Mouse (Mus musculus): ENCODE data around the gene Tph2.
A peak's percentile ranks its signal among the peaks of the same experiment; 100 is the strongest.
"Not testable (repeated sequence)": the region's sequence is repeated elsewhere in the genome, so short reads cannot be mapped to it uniquely, and the experiment has no call there.

Tph2 gene

DNA sequence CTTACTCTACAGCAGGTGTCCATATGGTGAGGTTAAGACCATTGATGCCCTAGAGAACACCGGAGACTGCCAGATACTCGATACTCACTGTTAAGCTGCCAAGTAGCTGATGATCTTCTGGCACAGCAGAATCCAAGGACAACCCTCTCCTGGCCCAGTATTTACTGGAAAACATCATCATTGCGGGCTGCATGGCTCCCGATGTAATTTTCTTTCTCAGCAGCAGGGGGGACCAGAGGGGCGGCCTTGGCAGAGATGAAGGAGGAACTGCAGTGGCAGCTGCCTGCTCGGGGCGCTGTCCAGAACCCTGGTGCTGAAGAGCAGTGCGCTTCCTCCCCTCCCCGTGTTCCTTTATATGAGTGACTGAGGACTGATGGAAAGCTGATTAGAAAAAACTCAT is at the start of gene Tph2:
Gene Tph2, minus strand, starts transcription at position 326 of the 400 bp plus-strand sequence.
- peak; percentile 30 to 80 for DNase-seq (ENCODE audit: low spot score in 2 of 2)

- DNase-seq (ENCODE audit: low spot score in 2 of 2), result no peak
Observed at GRCm38 (mm10) chr10:115233798-115234197, 49.0 kb upstream of the Tph2 start.

DNA sequence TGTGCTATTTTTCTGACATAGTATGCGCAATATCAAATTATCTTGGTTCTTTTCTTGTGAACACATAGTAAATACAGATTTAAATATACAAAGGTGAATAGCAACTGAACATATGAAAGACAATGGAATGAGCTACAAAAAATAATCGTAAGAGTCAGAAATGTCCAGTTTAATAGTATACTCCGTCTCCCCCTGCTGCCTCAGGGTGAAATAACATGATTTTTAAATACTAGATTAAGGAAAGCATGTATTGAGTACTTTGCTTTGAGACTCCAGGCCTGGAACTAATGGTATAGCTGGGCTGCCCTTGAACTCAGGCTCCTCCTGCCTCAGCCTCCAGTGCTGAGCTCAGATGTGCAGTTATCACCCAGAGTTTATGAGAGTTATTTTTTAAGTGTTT is 47.7 kb upstream of the Tph2 start:
- DNase-seq (ENCODE audit: low spot score in 2 of 2), result no peak

DNA sequence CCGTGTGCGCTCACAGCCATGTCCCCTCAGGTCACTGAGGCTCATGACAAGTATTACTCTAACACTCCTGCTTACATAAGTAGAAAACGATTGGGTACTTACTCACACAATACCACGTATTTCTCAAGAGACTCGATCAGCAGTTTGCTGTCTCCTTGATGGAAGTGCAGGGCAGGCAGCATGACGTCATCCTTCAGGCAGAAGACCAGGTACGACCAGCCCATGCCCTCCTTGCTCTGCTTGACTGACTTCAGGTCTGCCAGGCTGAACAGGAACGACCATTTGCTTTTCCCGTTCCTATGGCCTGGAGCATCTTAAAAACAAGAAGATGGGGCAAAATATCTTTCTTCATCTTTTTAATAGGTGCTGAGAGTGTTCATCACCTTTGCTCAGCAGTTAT is 44.2 kb upstream of the Tph2 start:
- DNase-seq (ENCODE audit: low spot score in 2 of 2), result no peak

- no peak for DNase-seq (ENCODE audit: low spot score in 2 of 2)
Observed at GRCm38 (mm10) chr10:115226586-115226985, 41.8 kb upstream of the Tph2 start.

DNA sequence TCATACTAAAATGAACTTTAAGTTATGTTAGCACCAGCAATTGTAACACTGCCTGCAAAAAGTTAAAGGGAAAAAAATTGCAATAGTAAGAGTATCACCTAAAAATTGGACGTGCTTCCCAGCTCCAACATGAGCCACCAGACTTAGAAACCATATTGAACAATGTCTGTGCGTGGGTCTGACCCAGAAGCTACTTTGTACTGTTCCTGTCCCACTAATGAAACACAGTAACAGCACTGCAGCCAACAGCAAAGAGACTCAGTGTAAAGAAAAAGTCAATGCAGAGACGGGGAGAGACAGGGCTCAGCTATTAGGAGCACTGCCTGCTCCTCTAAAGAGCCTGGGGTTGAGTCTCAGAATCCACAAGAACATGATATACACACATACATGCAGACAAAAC is 39.0 kb upstream of the Tph2 start:
- no peak for DNase-seq (ENCODE audit: low spot score in 2 of 2)

DNA sequence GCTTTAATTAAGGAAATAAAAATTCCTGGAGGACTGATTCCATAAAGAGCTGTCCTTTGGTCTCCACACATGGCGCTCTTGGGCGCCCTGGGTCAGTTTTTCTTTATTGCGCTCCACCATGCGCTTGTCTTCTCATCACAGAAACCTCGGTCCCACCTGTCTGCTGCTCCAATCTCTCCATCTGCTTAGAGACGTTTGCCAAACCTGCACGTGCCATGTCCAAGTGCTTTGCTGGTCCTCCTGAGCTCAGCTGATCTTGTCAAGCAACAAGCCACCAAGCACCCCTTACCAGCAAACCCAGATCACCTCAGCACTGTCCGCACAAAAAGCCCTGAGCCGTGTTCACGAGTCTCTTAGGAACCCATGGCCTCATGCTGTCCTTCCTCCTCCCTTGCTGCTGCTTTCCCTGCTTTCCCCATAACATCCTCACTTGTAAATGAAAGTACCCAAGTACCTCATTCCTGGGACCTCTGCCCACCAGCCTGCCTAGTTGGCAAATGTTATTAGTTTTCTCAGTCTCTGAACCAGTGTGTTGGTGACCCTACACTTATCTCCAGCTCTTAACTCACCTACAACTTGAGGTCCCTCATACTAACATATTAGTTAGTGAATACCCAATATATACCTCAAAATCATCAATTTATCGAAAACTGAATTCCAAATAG is 28.2 kb upstream of the Tph2 start:
- no peak for DNase-seq (ENCODE audit: low spot score in 2 of 2)

GRCm38 (mm10) chr10:115205825-115206224 is 21.0 kb upstream of the Tph2 start:
- no peak for DNase-seq (ENCODE audit: low spot score in 2 of 2)

- DNase-seq (ENCODE audit: low spot score in 2 of 2), result no peak
Observed at GRCm38 (mm10) chr10:115205284-115205683, 20.5 kb upstream of the Tph2 start.

DNA sequence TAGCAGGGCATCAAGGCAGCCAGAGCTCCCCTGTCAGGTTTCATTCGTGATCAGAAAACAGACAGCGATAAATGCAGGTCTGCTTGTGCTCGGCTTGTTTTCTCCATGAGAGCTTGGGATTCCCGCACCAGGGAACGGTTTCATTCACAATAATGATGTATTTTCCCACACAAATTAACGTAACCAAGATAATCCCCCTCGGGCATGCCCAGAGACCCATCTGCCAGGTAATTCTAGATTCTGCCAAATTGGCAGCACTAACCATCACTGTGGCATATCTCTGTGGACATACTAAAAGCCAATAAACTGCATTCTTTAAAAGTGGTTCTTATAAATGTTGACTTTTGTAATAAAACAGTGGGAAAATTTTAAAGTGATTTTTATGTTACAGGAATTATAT is 6.4 kb upstream of the Tph2 start:
- no peak for DNase-seq (ENCODE audit: low spot score in 2 of 2)

GRCm38 (mm10) chr10:115187390-115187789 is 2.6 kb upstream of the Tph2 start:
- no peak for DNase-seq (ENCODE audit: low spot score in 2 of 2)

GRCm38 (mm10) chr10:115181034-115181433 is 3.8 kb downstream of the Tph2 start:
- DNase-seq (ENCODE audit: low spot score in 2 of 2), result no peak

GRCm38 (mm10) chr10:115178019-115178418 is 6.8 kb downstream of the Tph2 start:
- not testable (repeated sequence) for DNase-seq (ENCODE audit: low spot score in 2 of 2)

DNA sequence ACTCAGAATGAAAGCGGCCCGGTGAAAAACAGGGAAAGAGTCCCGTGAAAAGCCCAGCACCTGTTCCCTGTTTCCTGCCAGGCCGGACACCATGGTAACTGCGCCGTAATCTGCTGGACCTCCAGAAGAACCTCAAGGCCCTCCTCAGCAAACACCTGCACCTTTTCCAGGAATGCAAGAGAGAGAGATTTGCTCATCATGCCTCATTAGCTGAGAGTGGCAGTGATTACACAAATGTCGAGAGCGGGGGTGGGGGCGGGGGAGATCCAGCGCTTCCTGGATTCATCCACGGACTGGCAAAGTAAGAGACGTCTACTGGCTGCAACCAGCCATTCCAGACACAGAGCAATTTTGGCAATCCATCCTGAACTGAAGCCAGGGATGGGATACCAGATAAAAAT is 9.2 kb downstream of the Tph2 start:
- DNase-seq (ENCODE audit: low spot score in 2 of 2), result no peak

DNA sequence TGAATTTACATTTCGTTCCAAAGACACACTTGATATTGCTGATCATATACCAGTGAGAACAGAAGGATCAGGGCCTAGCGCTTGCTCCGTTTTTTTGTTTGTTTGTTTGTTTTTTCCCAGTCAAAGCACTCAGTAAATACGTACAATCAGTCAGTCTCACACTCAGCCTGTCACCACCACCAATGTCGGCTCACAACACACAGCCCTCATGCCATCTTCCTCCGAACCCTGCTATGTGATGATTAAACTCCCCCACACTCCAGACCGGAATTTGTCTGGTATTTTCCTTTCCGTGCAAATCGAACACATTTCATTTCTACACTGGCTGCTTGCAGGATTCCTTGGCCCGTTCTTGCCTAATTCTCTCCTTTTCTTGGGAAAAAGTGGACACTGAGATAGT is 11.5 kb downstream of the Tph2 start:
- no peak for DNase-seq (ENCODE audit: low spot score in 2 of 2)

DNA sequence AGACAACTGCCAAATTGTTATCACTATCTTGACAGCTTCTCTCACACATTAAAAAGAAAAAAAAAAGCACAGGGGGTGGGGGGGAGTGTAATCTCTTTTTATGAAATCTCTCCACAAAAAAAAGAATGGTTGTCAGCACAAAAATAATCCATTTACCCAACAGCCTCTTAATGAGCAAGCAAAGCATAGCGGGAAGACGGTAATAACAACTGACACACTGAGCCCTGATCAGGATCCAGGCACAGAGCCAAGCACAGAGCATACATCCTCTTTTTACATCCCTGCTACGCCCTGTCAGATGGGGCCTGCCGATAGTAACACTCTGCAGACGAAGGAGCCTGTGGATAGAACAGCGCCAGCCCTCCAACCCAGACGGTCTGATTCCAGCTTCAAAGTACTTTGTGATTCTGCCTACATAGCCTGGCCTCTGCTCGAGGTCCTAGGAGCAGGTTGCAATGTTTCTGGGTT is 13.4 kb downstream of the Tph2 start:
- no peak for DNase-seq (ENCODE audit: low spot score in 2 of 2)

- DNase-seq (ENCODE audit: low spot score in 2 of 2), result no peak
Observed at GRCm38 (mm10) chr10:115170496-115171350, 14.1 kb downstream of the Tph2 start.

DNA sequence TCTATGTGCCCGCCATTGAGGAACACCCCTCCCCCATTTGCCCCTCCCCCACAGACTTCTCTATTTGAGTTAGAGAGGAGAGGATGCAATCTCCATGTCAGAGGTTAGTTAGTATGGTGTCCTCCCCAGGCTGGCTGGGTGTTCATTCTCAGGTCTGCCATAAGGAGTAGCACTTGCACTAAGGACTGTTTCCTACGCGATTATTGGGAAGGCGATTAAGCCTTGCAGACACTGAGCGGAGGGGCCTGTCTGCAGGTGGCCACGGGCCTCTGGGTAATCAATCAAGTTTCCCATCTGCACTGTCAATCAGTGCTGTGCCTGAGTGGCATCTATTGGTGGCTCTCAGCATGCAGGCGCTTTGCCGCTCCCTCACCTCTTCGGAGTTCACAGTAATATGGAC is 15.4 kb downstream of the Tph2 start:
- DNase-seq (ENCODE audit: low spot score in 2 of 2), result no peak

DNA sequence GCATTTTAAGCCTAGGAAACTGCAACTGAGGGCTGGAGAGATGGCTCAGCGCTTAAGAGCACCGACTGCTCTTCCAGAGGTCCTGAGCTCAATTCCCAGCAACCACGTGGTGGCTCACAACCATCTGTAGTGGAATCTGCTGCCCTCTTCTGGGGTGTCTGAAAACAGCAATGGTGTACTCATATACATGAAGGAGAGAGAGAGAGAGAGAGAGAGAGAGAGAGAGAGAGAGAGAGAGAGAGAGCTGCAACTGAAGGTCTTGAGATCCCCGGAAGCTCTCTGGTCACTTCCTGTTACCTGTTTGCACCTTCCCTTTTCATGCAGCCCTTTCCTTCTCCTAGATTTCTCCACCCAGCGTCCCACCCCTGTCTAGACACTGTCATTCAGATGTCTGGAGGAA is 24.5 kb downstream of the Tph2 start:
- no peak for DNase-seq (ENCODE audit: low spot score in 2 of 2)

DNA sequence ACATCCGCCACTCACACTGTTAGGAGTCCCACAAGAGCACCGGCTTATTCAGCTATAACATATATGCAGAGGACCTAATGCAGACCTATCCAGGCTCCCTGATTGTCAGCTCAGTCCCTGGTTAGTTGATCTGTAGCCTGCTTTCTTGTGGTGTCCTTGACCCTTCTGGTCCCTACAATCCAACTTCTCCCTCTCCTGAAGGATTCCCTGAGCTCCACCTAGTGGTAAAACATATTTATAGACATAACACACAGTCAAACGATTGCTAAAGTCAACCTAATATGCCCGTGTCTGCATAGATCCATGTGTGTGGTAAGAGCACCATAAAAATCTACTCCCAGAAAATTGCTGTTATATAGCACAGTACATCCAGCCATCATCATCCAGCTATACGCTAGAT is 37.5 kb downstream of the Tph2 start:
- DNase-seq (ENCODE audit: low spot score in 2 of 2), result no peak

DNA sequence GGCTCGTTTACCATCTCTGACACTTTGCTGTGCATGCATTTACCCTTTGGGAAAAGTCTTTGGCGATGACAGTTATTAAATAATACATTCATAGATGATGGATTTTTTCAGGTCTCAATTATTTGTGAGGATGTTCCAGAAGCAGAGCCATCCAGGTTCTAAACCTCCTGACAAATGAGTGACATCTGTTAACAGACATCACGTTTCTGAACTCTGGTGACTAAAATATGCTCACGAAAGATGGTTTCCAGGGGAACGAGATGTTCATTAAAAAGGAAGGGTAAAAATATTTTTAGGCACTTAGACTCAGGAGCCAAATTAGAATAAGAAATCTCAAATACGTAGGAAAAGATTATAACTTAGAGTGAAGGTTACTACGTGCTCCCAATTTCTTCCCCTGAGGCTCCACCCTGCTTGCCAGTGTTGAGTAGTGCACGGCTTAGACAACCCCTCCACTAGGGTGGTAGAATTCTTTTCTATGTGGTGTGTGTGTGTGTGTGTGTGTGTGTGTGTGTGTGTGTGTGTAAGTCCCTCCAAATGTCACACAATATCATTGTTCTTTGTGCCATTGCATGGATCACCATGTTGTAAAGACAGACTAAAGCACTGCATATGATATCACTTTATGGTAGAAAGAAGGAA is 38.4 kb downstream of the Tph2 start:
- DNase-seq (ENCODE audit: low spot score in 2 of 2), result no peak

- no peak for DNase-seq (ENCODE audit: low spot score in 2 of 2)
Observed at GRCm38 (mm10) chr10:115144542-115144941, 40.3 kb downstream of the Tph2 start.

DNA sequence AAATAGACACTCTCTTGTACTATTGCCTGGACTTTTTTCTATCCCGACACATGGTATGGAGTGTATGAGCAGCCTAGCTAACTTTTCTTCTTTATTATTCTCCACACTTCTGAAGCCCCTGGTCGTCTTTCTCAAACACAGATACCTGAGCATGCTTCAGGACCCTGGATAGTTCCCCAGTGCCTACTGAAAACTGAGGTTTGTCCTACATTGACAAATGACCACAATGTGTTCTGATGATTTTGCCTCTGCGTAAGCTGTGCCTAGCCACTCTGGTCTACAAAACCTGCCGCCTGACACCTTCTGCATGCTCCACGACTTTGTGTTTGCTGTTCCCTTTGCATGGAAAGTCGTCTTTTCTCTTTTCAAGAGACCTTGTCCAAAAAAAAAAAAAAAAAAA is 41.2 kb downstream of the Tph2 start:
- DNase-seq (ENCODE audit: low spot score in 2 of 2), result no peak

All from thymus, postnatal 10 days (tissue).